Mouse (Mus musculus) hindbrain, embryonic 14.5 days (tissue): Measurements from ENCODE around the gene Gm21876. TPM values are rescaled to one million over a fixed set of nuclear protein-coding genes. Genes with fewer than 3 reads are reported as not detected.
"Not testable (repeated sequence)": the region's sequence is repeated elsewhere in the genome, so short reads cannot be mapped to it uniquely, and the experiment has no call there.

Experiments used
- ATAC-seq: fragments of 200-750 bp; cut with Nextera tagmentation; 2 replicates; pipeline ENCODE4 v1.8.0; 2017; ENCODE audit warnings: moderate number of reproducible peaks, mild to moderate bottlenecking, moderate TSS enrichment, moderate library complexity; ENCODE audit not compliant: low FRiP score
- DNase-seq: peaks from one replicate; pipeline ENCODE4 v3.0.0-alpha.2; 2015; ENCODE audit warnings: low spot score
- H3K27ac ChIP-seq: fragments of 300-500 bp; sonication (generic); 2 replicates; pipeline ENCODE4 v1.5.1; 2014; ENCODE audit warnings: mild to moderate bottlenecking, moderate library complexity
- H3K27me3 ChIP-seq: fragments of 300-500 bp; sonication (generic); 2 replicates; pipeline ENCODE4 v1.6.1; 2014; ENCODE audit warnings: mild to moderate bottlenecking, low read length, mixed read lengths; ENCODE audit not compliant: control insufficient read depth, insufficient read depth
- H3K36me3 ChIP-seq: fragments of 300-500 bp; sonication (generic); replicated peaks from 2 replicates; pipeline ENCODE4 v1.6.1; 2014; ENCODE audit not compliant: control insufficient read depth, insufficient read depth
- H3K4me1 ChIP-seq: fragments of 300-500 bp; sonication (generic); replicated peaks from 2 replicates; pipeline ENCODE4 v1.6.1; 2014; ENCODE audit warnings: antibody characterized with exemption, low read length, mixed read lengths; ENCODE audit not compliant: control insufficient read depth, insufficient read depth
- H3K4me2 ChIP-seq: fragments of 300-500 bp; sonication (generic); replicated peaks from 2 replicates; pipeline ENCODE4 v1.6.1; 2014; ENCODE audit warnings: mild to moderate bottlenecking, moderate library complexity
- H3K4me3 ChIP-seq: fragments of 300-500 bp; sonication (generic); replicated peaks from 2 replicates; pipeline ENCODE4 v1.5.1; 2014; ENCODE audit warnings: mild to moderate bottlenecking, low read length
- H3K9ac ChIP-seq: fragments of 300-500 bp; sonication (generic); 2 replicates; pipeline ENCODE4 v1.6.1; 2014
- H3K9me3 ChIP-seq: fragments of 300-500 bp; sonication (generic); 2 replicates; pipeline ENCODE4 v1.6.1; 2016; ENCODE audit warnings: low read length; ENCODE audit not compliant: control insufficient read depth
- WGBS: fragments of 180-500 bp; shearing (Covaris S2); extraction: QIAGEN DNeasy Blood & Tissue Kit; methylation state at CpG from one replicate; pipeline ENCODE4 v1.1.7; 2014; 5-methylcytosine and 5-hydroxymethylcytosine counted together
- polyA plus RNA-seq: library from polyadenylated mRNA; unstranded; fragments of >200 nt; fragmentation: Nextera tagmentation; extraction: Ambion mirVana; gene quantifications from 2 replicates; pipeline ENCODE4 v1.2.1, GENCODE M21; 2014

Gene Gm21876
- not detected in 2 replicates for polyA plus RNA-seq

DNA sequence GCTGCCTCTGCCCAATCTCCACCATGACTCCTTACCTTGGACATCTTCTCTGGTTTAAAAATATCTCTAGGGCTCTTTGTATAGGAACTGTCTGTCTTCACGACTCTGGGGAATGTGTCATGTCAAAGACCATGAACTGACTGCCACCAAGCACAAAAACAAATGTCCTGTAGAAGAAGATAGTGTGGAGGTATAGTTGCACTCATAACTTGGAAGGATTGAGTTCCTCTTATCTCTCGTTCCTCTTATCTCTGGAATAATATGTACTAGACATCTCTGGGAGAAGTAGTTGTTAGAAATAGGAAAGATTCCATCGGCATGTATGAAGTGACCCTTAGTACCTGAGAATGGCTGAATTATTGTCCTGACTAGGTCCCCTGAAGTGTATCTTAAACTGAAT, at the start of gene Gm21876:
Gm21876 (minus strand) TSS at position 101 of the 400 bp plus-strand sequence.
- 85% methylated on average over 3 of the region's 3 CpGs for WGBS
- H3K36me3 ChIP-seq = no peaks in the 10 kb centered on the region

DNA sequence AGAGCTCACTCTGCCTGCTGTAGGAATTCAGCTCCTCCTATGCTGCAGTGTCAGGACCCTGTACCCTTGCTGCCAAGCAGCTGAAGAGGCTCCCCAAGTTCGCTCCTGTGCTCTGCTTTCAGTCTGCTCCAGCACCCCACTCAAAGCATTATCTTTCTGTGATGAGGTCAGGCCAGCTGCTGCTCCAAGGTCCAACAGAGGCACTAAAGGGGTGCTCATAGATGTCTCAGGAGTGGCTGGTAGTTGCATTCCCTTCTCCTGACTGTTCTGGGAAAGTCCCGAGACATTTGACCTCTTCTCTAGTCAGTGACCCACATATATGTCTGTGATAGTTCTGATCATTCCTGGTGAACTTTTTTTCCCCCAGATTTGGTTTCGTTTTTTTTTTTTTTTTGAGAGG, 45.0 kb upstream of the Gm21876 start:
- Histone ChIP-seq H3K27ac (no peak overlapping the region), H3K4me2 (no peak overlapping the region), H3K4me3 (no peak overlapping the region), H3K9me3 (no peaks in the 10 kb centered on the region), H3K27me3 (no peaks in the 10 kb centered on the region), H3K4me1 (no peaks in the 10 kb centered on the region), H3K9ac (no peak overlapping the region), H3K36me3 (no peaks in the 10 kb centered on the region)
- WGBS = 73% methylated on average over 3 of the region's 3 CpGs
- no peak for ATAC-seq
- no peak for DNase-seq

More for the DNA sequence above, at the start of gene Gm21876:
- no peak for ATAC-seq
- no peaks in the 10 kb centered on the region for H3K27me3 ChIP-seq
- no peak within 1 kb of the TSS for H3K9ac ChIP-seq
- H3K4me2 ChIP-seq = no peak within 1 kb of the TSS
- no peak for DNase-seq
- H3K4me3 ChIP-seq = no peak within 1 kb of the TSS
- H3K9me3 ChIP-seq = no peaks in the 10 kb centered on the region
- H3K27ac ChIP-seq = no peak within 1 kb of the TSS
- no peaks in the 10 kb centered on the region for H3K4me1 ChIP-seq

DNA sequence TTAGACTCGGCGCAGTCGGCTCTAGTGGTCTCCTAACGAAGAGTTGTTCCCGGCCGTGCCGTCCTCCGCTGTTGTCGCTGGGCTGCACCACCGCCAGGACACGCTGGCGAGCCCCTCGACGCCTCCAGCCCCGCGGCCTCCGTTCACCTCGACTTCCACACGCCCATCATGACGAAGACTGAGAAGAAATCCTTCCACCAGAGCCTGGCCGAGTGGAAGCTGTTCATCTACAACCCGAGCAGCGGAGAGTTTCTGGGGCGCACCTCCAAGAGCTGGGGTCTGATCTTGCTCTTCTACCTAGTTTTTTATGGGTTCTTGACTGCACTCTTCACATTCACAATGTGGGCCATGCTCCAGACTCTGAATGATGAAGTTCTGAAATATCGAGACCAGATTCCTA, 28.8 kb downstream of the Gm21876 start:
- H3K4me2 ChIP-seq, H3K27ac ChIP-seq, H3K4me3 ChIP-seq, ATAC-seq, H3K27me3 ChIP-seq, DNase-seq, H3K9me3 ChIP-seq, H3K9ac ChIP-seq, H3K4me1 ChIP-seq, H3K36me3 ChIP-seq: not testable (repeated sequence)
- 93% methylated on average over 25 of the region's 25 CpGs for WGBS

Other genes starting within 250 kb of the Gm21876 start
- gene Cfp, start 244.1 kb downstream of the Gm21876 start, polyA plus RNA-seq = 4.8 and 5.7 TPM in 2 replicates
- gene Elk1, start 225.0 kb downstream of the Gm21876 start, polyA plus RNA-seq = 9.4 and 10.1 TPM in 2 replicates
- 23.3 and 28.6 TPM in 2 replicates for gene Uxt, start 213.6 kb downstream of the Gm21876 start, polyA plus RNA-seq
- 8.2 and 8.5 TPM in 2 replicates for gene Zfp182, start 113.3 kb downstream of the Gm21876 start, polyA plus RNA-seq
- not detected in 2 replicates for gene Spaca5, start 107.2 kb downstream of the Gm21876 start, polyA plus RNA-seq
- 4.8 and 5.1 TPM in 2 replicates for gene Zfp300, start 86.1 kb downstream of the Gm21876 start, polyA plus RNA-seq
- not detected in 2 replicates for gene Ssxa1, start 59.8 kb downstream of the Gm21876 start, polyA plus RNA-seq